Mouse (Mus musculus) lung, postnatal 0 days (tissue): ENCODE data around the gene Ppm1e.

Source experiments
- CTCF ChIP-seq: IDR thresholded peaks from 2 replicates; pipeline ENCODE4 v1.5.1; 2016; ENCODE audit warnings: antibody characterized with exemption, mild to moderate bottlenecking
- EP300 ChIP-seq: IDR thresholded peaks from 2 replicates; pipeline ENCODE4 v1.6.1; 2016; ENCODE audit warnings: antibody characterized with exemption, mild to moderate bottlenecking, control low read depth

- TF ChIP-seq CTCF (no peak), EP300 (no peak)
These were observed 113.5 kb downstream of the Ppm1e start for GRCm38 (mm10) chr11:87245171-87245840.
